Mouse (Mus musculus): Measurements from ENCODE around the gene Gm20696. TPM values are rescaled to one million over a fixed set of nuclear protein-coding genes. Genes with fewer than 3 reads are reported as not detected.

Gene Gm20696
- total and polyA plus RNA-seq, 3 experiments = 0.59 TPM; not detected in 2

GRCm38 (mm10) chr6:99339343-99339620 lies 327.3 kb downstream of the Gm20696 start:
- no peak for DNase-seq (ENCODE audit: extremely low read depth)
- Histone ChIP-seq H3K36me3 (replicated peaks in 1 of 2; ENCODE audit: control insufficient read depth in 1 of 2, insufficient read depth in 1 of 2, low read length in 1 of 2) (no peaks in the 10 kb centered on the region), H3K4me3 (replicated peaks in 1 of 3; ENCODE audit: low read depth in 2 of 3, low read length in 2 of 3, poor library complexity in 1 of 3) (peak overlapping the region; percentile 18 to 30 (median 26)), H3K9me3 (replicated peaks; ENCODE audit: low read length) (no peaks in the 10 kb centered on the region), H3K9ac (ENCODE audit: insufficient read depth, low read depth) (peak overlapping the region; percentile 89), H3K27ac (ENCODE audit: insufficient read depth, low read depth) (peak overlapping the region; percentile 90), H3K27me3 (replicated peaks) (no peaks in the 10 kb centered on the region), H3K4me1 (ENCODE audit: control insufficient read depth in 1 of 2, insufficient read depth in 2 of 2) (peaks cover 9 to 74% of the 10 kb centered on the region in 2 experiments), H3K4me2 (ENCODE audit: insufficient read depth, low read depth, poor library complexity, severe bottlenecking) (peak overlapping the region; percentile 30), H3K79me2 (replicated peaks; ENCODE audit: control insufficient read depth, extremely low read depth, insufficient read depth, poor library complexity, severe bottlenecking) (peaks cover 11% of the 10 kb centered on the region)
- in situ Hi-C loops (cut with MboI; ENCODE audit: low pct_ligation_motif_present, low pct_unique_long_range_greater_than_20kb, low sequenced_read_pairs) (loop anchor here (5.0 kb wide), 1 partner anchor 48 kb away; no protein-coding TSS in a partner anchor), dilution Hi-C loops (cut with MboI; ENCODE audit: extremely low pct_ligation_motif_present, extremely low pct_unique_long_range_greater_than_20kb, low sequenced_read_pairs) (no loop called here)
- peak; percentile 58; the same call in 1 of the 2 replicates for TF ChIP-seq TBP (conservative IDR thresholded peaks at IDR 0.05; ENCODE audit: low read depth, low read length)
- TF ChIP-seq ETS1 (conservative IDR thresholded peaks at IDR 0.05; ENCODE audit: low read depth, low read length) = no peak
- no peak for TF ChIP-seq ZKSCAN1 (IDR thresholded peaks at IDR 0.05; ENCODE audit: borderline replicate concordance, low read depth, low read length)
- TF ChIP-seq TCF12 (IDR thresholded peaks at IDR 0.05; ENCODE audit: low read depth, low read length) = peak; percentile 20; the same call in 1 of the 2 replicates
- TF ChIP-seq ELF1 (IDR thresholded peaks at IDR 0.05; ENCODE audit: low read depth, low read length) = 0 out of 2 replicates have a peak, but pooled peaks have one; percentile 33
- TF ChIP-seq POLR2A (IDR thresholded peaks at IDR 0.05; ENCODE audit: low read depth, low read length) = peak; percentile 31; the same call in 1 of the 2 replicates

GRCm38 (mm10) chr6:99338593-99339342 lies 327.8 kb downstream of the Gm20696 start:
- Histone ChIP-seq H3K4me3 (replicated peaks in 1 of 3; ENCODE audit: low read depth in 2 of 3, low read length in 2 of 3, poor library complexity in 1 of 3) (peak overlapping the region; percentile 26 to 77 (median 29)), H3K79me2 (replicated peaks; ENCODE audit: control insufficient read depth, extremely low read depth, insufficient read depth, poor library complexity, severe bottlenecking) (peaks cover 11% of the 10 kb centered on the region), H3K4me2 (ENCODE audit: insufficient read depth, low read depth, poor library complexity, severe bottlenecking) (peak overlapping the region; percentile 88), H3K9me3 (replicated peaks; ENCODE audit: low read length) (no peaks in the 10 kb centered on the region), H3K9ac (ENCODE audit: insufficient read depth, low read depth) (peak overlapping the region; percentile 89), H3K27me3 (replicated peaks) (no peaks in the 10 kb centered on the region), H3K4me1 (ENCODE audit: control insufficient read depth in 1 of 2, insufficient read depth in 2 of 2) (peaks cover 12 to 79% of the 10 kb centered on the region in 2 experiments), H3K36me3 (replicated peaks in 1 of 2; ENCODE audit: control insufficient read depth in 1 of 2, insufficient read depth in 1 of 2, low read length in 1 of 2) (no peaks in the 10 kb centered on the region), H3K27ac (ENCODE audit: insufficient read depth, low read depth) (peak overlapping the region; percentile 100)
- DNase-seq (ENCODE audit: extremely low read depth) = no peak
- in situ Hi-C loops (cut with MboI; ENCODE audit: low pct_ligation_motif_present, low pct_unique_long_range_greater_than_20kb, low sequenced_read_pairs) = loop anchor here (5.0 kb wide), 1 partner anchor 49 kb away; no protein-coding TSS in a partner anchor
- dilution Hi-C loops (cut with MboI; ENCODE audit: extremely low pct_ligation_motif_present, extremely low pct_unique_long_range_greater_than_20kb, low sequenced_read_pairs) = no loop called here
- TF ChIP-seq ZNF384 (IDR thresholded peaks at IDR 0.05; ENCODE audit: low read depth, low read length) = peak; percentile 94
- TF ChIP-seq NRF1 (IDR thresholded peaks at IDR 0.05; ENCODE audit: low read depth, low read length) = no peak
- peak; percentile 5; the same call in 1 of the 2 replicates for TF ChIP-seq ETS1 (conservative IDR thresholded peaks at IDR 0.05; ENCODE audit: low read depth, low read length)
- TF ChIP-seq CHD1 (IDR thresholded peaks at IDR 0.05; ENCODE audit: low read depth, low read length) = no peak; the same call in none of the 2 replicates
- no peak for TF ChIP-seq SMC3 (IDR thresholded peaks at IDR 0.05; ENCODE audit: low read depth, low read length)
- no peak for TF ChIP-seq POLR2A (IDR thresholded peaks at IDR 0.05; ENCODE audit: low read depth, low read length)
- TF ChIP-seq JUND (conservative IDR thresholded peaks at IDR 0.05; ENCODE audit: low read depth, low read length) = 0 out of 2 replicates have a peak, but pooled peaks have one; percentile 13
- TF ChIP-seq JUN (IDR thresholded peaks at IDR 0.05; ENCODE audit: insufficient read depth, low read depth, low read length) = no peak
- TF ChIP-seq MAX (IDR thresholded peaks at IDR 0.05; ENCODE audit: low read length) = no peak
- TF ChIP-seq RAD21 (IDR thresholded peaks at IDR 0.05; ENCODE audit: low read depth, low read length) = no peak
- TF ChIP-seq E2F4 (IDR thresholded peaks at IDR 0.05; ENCODE audit: insufficient replicate concordance, low read depth, low read length) = no peak
- TF ChIP-seq ZKSCAN1 (IDR thresholded peaks at IDR 0.05; ENCODE audit: borderline replicate concordance, low read depth, low read length) = no peak
- TF ChIP-seq USF2 (conservative IDR thresholded peaks at IDR 0.05; ENCODE audit: low read depth, low read length) = no peak
- no peak for TF ChIP-seq HCFC1 (IDR thresholded peaks at IDR 0.05; ENCODE audit: low read depth, low read length)
- no peak for TF ChIP-seq USF1 (IDR thresholded peaks at IDR 0.05; ENCODE audit: low read depth, low read length)
- TF ChIP-seq SIN3A (IDR thresholded peaks at IDR 0.05; ENCODE audit: low read length) = peak; percentile 40; the same call in 1 of the 2 replicates
- no peak for TF ChIP-seq MXI1 (IDR thresholded peaks at IDR 0.05; ENCODE audit: low read depth, low read length)
- no peak for TF ChIP-seq MAZ (IDR thresholded peaks at IDR 0.05; ENCODE audit: low read depth, low read length)
- TF ChIP-seq KAT2A (IDR thresholded peaks at IDR 0.05; ENCODE audit: insufficient replicate concordance, low read length) = no peak
- no peak for TF ChIP-seq MAFK (IDR thresholded peaks at IDR 0.05; ENCODE audit: insufficient replicate concordance, low read length)
- no peak for TF ChIP-seq ZMIZ1 (IDR thresholded peaks at IDR 0.05; ENCODE audit: low read depth, low read length)
- no peak for TF ChIP-seq CTCF (conservative IDR thresholded peaks at IDR 0.05 in 1 of 2, IDR thresholded peaks at IDR 0.05 in 1 of 2; ENCODE audit: low read depth in 2 of 2, low read length in 2 of 2)
- TF ChIP-seq RCOR1 (conservative IDR thresholded peaks at IDR 0.05; ENCODE audit: low read depth, low read length) = no peak
- TF ChIP-seq NELFE (IDR thresholded peaks at IDR 0.05; ENCODE audit: low read depth, low read length) = 0 out of 2 replicates have a peak, but pooled peaks have one; percentile 3
- TF ChIP-seq IRF4 (IDR thresholded peaks at IDR 0.05; ENCODE audit: low read depth, low read length) = no peak; the same call in 1 of the 2 replicates
- TF ChIP-seq MYC (IDR thresholded peaks at IDR 0.05; ENCODE audit: low read depth, low read length) = no peak
- no peak for TF ChIP-seq POLR2AphosphoS2 (IDR thresholded peaks at IDR 0.05; ENCODE audit: low read depth, low read length)
- no peak for TF ChIP-seq ZC3H11A (IDR thresholded peaks at IDR 0.05; ENCODE audit: low read depth, low read length)
